ENCODE assay signal across 15 mouse cellular contexts in the genomic region with DNA sequence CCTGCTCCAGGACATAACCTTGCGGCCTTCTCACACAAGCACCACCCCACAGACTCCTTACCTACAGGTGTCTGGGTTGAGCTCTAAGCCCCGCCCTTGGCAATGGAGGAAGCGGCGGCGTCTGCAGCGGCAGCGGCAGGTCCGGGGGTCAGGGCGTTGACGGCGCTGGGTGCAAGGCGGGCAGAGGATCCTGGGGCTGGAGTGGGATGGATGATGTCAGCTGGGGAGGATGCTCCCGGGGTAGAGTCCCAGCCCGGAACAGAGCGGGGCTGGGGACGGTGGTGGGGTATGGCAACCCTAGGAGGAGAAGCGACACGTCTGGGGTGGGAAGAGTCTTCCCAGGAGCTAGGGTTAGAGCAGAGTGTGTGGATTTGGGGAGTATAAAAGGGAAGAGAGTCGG. TPM values are rescaled to one million over a fixed set of nuclear protein-coding genes. Genes with fewer than 3 reads are reported as not detected.
DNase-seq lines count a peak whose midpoint lies in the region; ATAC-seq and TF ChIP-seq lines count a peak whose summit lies in the region.
"Had no signal": no experiment of that assay in that cellular context is flagged by ENCODE, and none has a peak within 500 bp of the region (broad histone marks: within the 10 kb centered on the region; RNA-seq: fewer than 3 reads in every experiment).

No protein-coding gene starts in this region.

- no peak for TF ChIP-seq CTCF in small intestine, adult 2 months (IDR thresholded peaks at IDR 0.05; ENCODE audit: extremely low read depth, insufficient read length, insufficient replicate concordance, low read depth, low read length)

- DNase-seq in heart, adult 9 months (ENCODE audit: low spot score in 2 of 2), result no peak
- DNase-seq in ZHBTc4 (ENCODE audit: low read depth, low spot score), result peak; percentile 46
- DNase-seq in layer of hippocampus, postnatal 25 days (ENCODE audit: extremely low spot score in 1 of 2, low spot score in 1 of 2), result no peak
- DNase-seq: adrenal gland, postnatal 14 days; heart, postnatal 14 days; lung, adult 18-20 months; right cerebral cortex, postnatal 14 days had no signal

- H3K27me3 ChIP-seq in heart, embryonic 11.5 days (ENCODE audit: control insufficient read depth, insufficient read depth, low read length), result no peaks in the 10 kb centered on the region
- no peaks in the 10 kb centered on the region for H3K27me3 ChIP-seq in liver, embryonic 15.5 days
- H3K27me3 ChIP-seq in liver, embryonic 12.5 days (replicated peaks), result no peaks in the 10 kb centered on the region
- no peaks in the 10 kb centered on the region for H3K27me3 ChIP-seq in small intestine, adult 2 months (ENCODE audit: control insufficient read depth, insufficient read depth, low read length)
- H3K27me3 ChIP-seq: limb, embryonic 12.5 days; neural tube, embryonic 13.5 days had no signal

- 0 out of 2 replicates have a peak overlapping the region, but pooled peaks have one; percentile 0 for H3K9ac ChIP-seq in heart, embryonic 11.5 days (ENCODE audit: low read depth, low read length)
- no peak overlapping the region for H3K9ac ChIP-seq in liver, embryonic 15.5 days
- no peak overlapping the region for H3K9ac ChIP-seq in liver, embryonic 12.5 days
- H3K9ac ChIP-seq: limb, embryonic 12.5 days had no signal

- H3K4me2 ChIP-seq in heart, embryonic 11.5 days, result no peak overlapping the region
- H3K4me2 ChIP-seq in liver, embryonic 15.5 days, result no peak overlapping the region; the same call in 1 of the 2 replicates
- H3K4me2 ChIP-seq in liver, embryonic 12.5 days, result no peak overlapping the region

- no peak overlapping the region for H3K4me3 ChIP-seq in heart, embryonic 11.5 days (ENCODE audit: low read depth, low read length)
- no peak overlapping the region for H3K4me3 ChIP-seq in liver, embryonic 15.5 days (replicated peaks)
- no peak overlapping the region for H3K4me3 ChIP-seq in liver, embryonic 12.5 days
- H3K4me3 ChIP-seq in small intestine, adult 2 months (ENCODE audit: low read depth, low read length), result peak overlapping the region; percentile 26; the same call in 1 of the 2 replicates
- H3K4me3 ChIP-seq: neural tube, embryonic 13.5 days had no signal

- peaks cover 24% of the 10 kb centered on the region for H3K4me1 ChIP-seq in heart, embryonic 11.5 days (ENCODE audit: control insufficient read depth, insufficient read depth, low read length)
- H3K4me1 ChIP-seq in liver, embryonic 15.5 days (replicated peaks), result peaks cover 58% of the 10 kb centered on the region
- H3K4me1 ChIP-seq in liver, embryonic 12.5 days, result peaks cover 52% of the 10 kb centered on the region
- peaks cover 11% of the 10 kb centered on the region for H3K4me1 ChIP-seq in small intestine, adult 2 months (ENCODE audit: control insufficient read depth, insufficient read depth, insufficient read length, low read length)

- H3K27ac ChIP-seq in heart, embryonic 11.5 days (ENCODE audit: low read depth, low read length), result no peak overlapping the region
- H3K27ac ChIP-seq in liver, embryonic 15.5 days (replicated peaks), result 0 out of 2 replicates have a peak overlapping the region, but pooled peaks have one; percentile 29
- H3K27ac ChIP-seq in liver, embryonic 12.5 days, result no peak overlapping the region
- no peak overlapping the region for H3K27ac ChIP-seq in small intestine, adult 2 months (ENCODE audit: insufficient read depth, low read depth, low read length)
- H3K27ac ChIP-seq: hindbrain, postnatal 0 days; limb, embryonic 12.5 days; neural tube, embryonic 13.5 days had no signal

- no peak for TF ChIP-seq POLR2A in small intestine, adult 2 months (IDR thresholded peaks at IDR 0.05; ENCODE audit: low read depth, low read length)

- ATAC-seq in heart, embryonic 11.5 days (replicated peaks; ENCODE audit: insufficient number of reproducible peaks, low FRiP score, low TSS enrichment), result no peak
- no peak for ATAC-seq in liver, embryonic 15.5 days (ENCODE audit: insufficient read depth)
- no peak for ATAC-seq in liver, embryonic 12.5 days
- ATAC-seq: forebrain, embryonic 14.5 days; hindbrain, postnatal 0 days had no signal

- H3K9me3 ChIP-seq in heart, embryonic 11.5 days (replicated peaks; ENCODE audit: control insufficient read depth, low read length), result no peaks in the 10 kb centered on the region
- H3K9me3 ChIP-seq in liver, embryonic 15.5 days (replicated peaks), result no peaks in the 10 kb centered on the region
- no peaks in the 10 kb centered on the region for H3K9me3 ChIP-seq in liver, embryonic 12.5 days (replicated peaks)
- H3K9me3 ChIP-seq: limb, embryonic 12.5 days; neural tube, embryonic 13.5 days had no signal

- H3K36me3 ChIP-seq in heart, embryonic 11.5 days (ENCODE audit: control insufficient read depth, insufficient read depth, low read length), result peaks cover 24% of the 10 kb centered on the region
- peaks cover 33% of the 10 kb centered on the region for H3K36me3 ChIP-seq in liver, embryonic 15.5 days (replicated peaks)
- H3K36me3 ChIP-seq in liver, embryonic 12.5 days, result peaks cover 39% of the 10 kb centered on the region
- no peaks in the 10 kb centered on the region for H3K36me3 ChIP-seq in small intestine, adult 2 months (ENCODE audit: control insufficient read depth, insufficient read depth, low read length)

- 84% methylated on average over 19 of the region's 19 CpGs for WGBS in heart, embryonic 11.5 days (ENCODE audit: insufficient replicate concordance)
- 84% methylated on average over 19 of the region's 19 CpGs for WGBS in liver, embryonic 15.5 days (ENCODE audit: insufficient replicate concordance)
- 85% methylated on average over 19 of the region's 19 CpGs for WGBS in liver, embryonic 12.5 days (ENCODE audit: insufficient replicate concordance)
- WGBS in small intestine, adult 2 months, result 67% methylated on average over 19 of the region's 19 CpGs

RNA-seq across cellular contexts. Expression of gene Vegfb, which starts 2.2 kb away (rescaled TPM):
- polyA plus RNA-seq in heart, embryonic 11.5 days (2014; fragmentation: Nextera tagmentation; extraction: Ambion mirVana), result 76.9 and 79.1 TPM in 2 replicates
- polyA plus RNA-seq in liver, embryonic 15.5 days (2015; fragmentation: Nextera tagmentation; extraction: Ambion mirVana), result 15.5 and 15.6 TPM in 2 replicates
- 23.2 and 23.3 TPM in 2 replicates for polyA plus RNA-seq in liver, embryonic 12.5 days (2016; fragmentation: Nextera tagmentation; extraction: Ambion mirVana)
- 19.8 and 20.4 TPM in 2 replicates for polyA plus RNA-seq in small intestine, adult 2 months (2012; rRNA removed)
- 10 to 100 TPM; 83.2 to 85.2 TPM for total RNA-seq in layer of hippocampus, postnatal 25 days (2021)

RNA-seq across cellular contexts. Expression of gene Fkbp2, which starts 5.0 kb away (rescaled TPM):
- 84.5 and 88.4 TPM in 2 replicates for polyA plus RNA-seq in heart, embryonic 11.5 days (2014; fragmentation: Nextera tagmentation; extraction: Ambion mirVana)
- 88.3 and 101 TPM in 2 replicates for polyA plus RNA-seq in liver, embryonic 15.5 days (2015; fragmentation: Nextera tagmentation; extraction: Ambion mirVana)
- 91.7 and 92.0 TPM in 2 replicates for polyA plus RNA-seq in liver, embryonic 12.5 days (2016; fragmentation: Nextera tagmentation; extraction: Ambion mirVana)
- polyA plus RNA-seq in small intestine, adult 2 months (2012; rRNA removed), result 23.0 and 47.9 TPM in 2 replicates
- total RNA-seq in layer of hippocampus, postnatal 25 days (2021), result 10 to 100 TPM; 88.6 to 93.9 TPM

RNA-seq across cellular contexts. Expression of gene Dnajc4, which starts 7.1 kb away (rescaled TPM):
- 26.3 and 28.5 TPM in 2 replicates for polyA plus RNA-seq in heart, embryonic 11.5 days (2014; fragmentation: Nextera tagmentation; extraction: Ambion mirVana)
- 10.2 and 10.9 TPM in 2 replicates for polyA plus RNA-seq in liver, embryonic 15.5 days (2015; fragmentation: Nextera tagmentation; extraction: Ambion mirVana)
- 12.1 and 12.7 TPM in 2 replicates for polyA plus RNA-seq in liver, embryonic 12.5 days (2016; fragmentation: Nextera tagmentation; extraction: Ambion mirVana)
- 34.1 and 53.4 TPM in 2 replicates for polyA plus RNA-seq in small intestine, adult 2 months (2012; rRNA removed)
- total RNA-seq in layer of hippocampus, postnatal 25 days (2021), result 10 to 100 TPM; 21.9 to 23.5 TPM

RNA-seq across cellular contexts. Expression of gene Plcb3, which starts 9.0 kb away (rescaled TPM):
- polyA plus RNA-seq in heart, embryonic 11.5 days (2014; fragmentation: Nextera tagmentation; extraction: Ambion mirVana), result 17.2 and 20.1 TPM in 2 replicates
- 5.9 and 6.8 TPM in 2 replicates for polyA plus RNA-seq in liver, embryonic 15.5 days (2015; fragmentation: Nextera tagmentation; extraction: Ambion mirVana)
- polyA plus RNA-seq in liver, embryonic 12.5 days (2016; fragmentation: Nextera tagmentation; extraction: Ambion mirVana), result 13.6 and 14.4 TPM in 2 replicates
- polyA plus RNA-seq in small intestine, adult 2 months (2012; rRNA removed), result 200 and 595 TPM in 2 replicates
- total RNA-seq in layer of hippocampus, postnatal 25 days (2021), result 10 to 100 TPM; 14.8 to 16.0 TPM

RNA-seq across cellular contexts. Expression of gene Ppp1r14b, which starts 10.5 kb away (rescaled TPM):
- polyA plus RNA-seq in heart, embryonic 11.5 days (2014; fragmentation: Nextera tagmentation; extraction: Ambion mirVana), result 162 and 177 TPM in 2 replicates
- 51.4 and 55.8 TPM in 2 replicates for polyA plus RNA-seq in liver, embryonic 15.5 days (2015; fragmentation: Nextera tagmentation; extraction: Ambion mirVana)
- 153 and 155 TPM in 2 replicates for polyA plus RNA-seq in liver, embryonic 12.5 days (2016; fragmentation: Nextera tagmentation; extraction: Ambion mirVana)
- 44.2 and 100 TPM in 2 replicates for polyA plus RNA-seq in small intestine, adult 2 months (2012; rRNA removed)
- 10 to 100 TPM; 63.3 to 69.8 TPM for total RNA-seq in layer of hippocampus, postnatal 25 days (2021)
